Mouse (Mus musculus): ENCODE results near the gene Plxna4.

GRCm38 (mm10) chr6:32326406-32326805 is 261.6 kb downstream of the Plxna4 start:
- TF ChIP-seq FLI1 (IDR thresholded peaks at IDR 0.05; ENCODE audit: low read length) (no peak), GATA1 (IDR thresholded peaks at IDR 0.05; ENCODE audit: borderline replicate concordance, low read length) (no peak)
